ENCODE assay signal across 9 mouse cellular contexts in the genomic region with DNA sequence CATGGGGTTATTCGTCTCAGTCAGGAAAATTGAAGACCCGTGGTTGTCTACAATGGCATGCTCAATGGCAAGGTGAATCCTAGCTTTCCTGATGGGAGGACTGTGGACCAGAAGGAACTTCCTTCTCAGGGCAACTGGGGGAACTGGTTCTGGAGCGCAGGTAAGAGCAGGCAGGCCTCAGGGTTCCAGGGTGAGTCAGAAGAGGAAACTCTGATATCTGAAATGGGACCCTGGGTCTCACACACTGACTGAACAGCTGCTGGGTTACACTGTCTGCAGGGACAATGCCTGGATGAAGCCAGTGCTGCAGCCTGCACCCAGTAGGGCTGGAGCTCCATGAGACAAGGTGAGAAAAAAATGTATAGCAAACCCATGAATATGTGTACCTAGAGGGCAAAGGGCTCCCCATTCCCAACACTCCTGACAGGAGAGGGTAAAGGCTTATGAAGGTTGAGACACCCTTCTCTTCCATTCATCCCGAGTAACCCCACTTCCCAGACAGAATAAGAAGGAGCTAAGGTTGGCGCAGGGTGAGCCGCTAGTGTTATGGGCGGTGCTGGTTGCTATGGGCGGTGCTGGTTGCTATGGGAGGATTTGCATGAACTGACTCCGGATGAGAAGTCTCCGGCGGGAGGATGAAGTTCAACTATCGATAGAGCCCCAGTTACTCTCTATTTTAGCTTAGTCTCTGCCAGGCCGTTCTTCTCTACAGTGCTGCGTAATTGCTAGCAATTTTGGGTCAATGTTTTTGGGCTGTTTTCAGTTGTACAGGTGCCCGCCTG. TPM values are rescaled to one million over a fixed set of nuclear protein-coding genes. Genes with fewer than 3 reads are reported as not detected.
DNase-seq lines count a peak whose midpoint lies in the region; ATAC-seq and TF ChIP-seq lines count a peak whose summit lies in the region.
"Had no signal": no experiment of that assay in that cellular context is flagged by ENCODE, and none has a peak within 500 bp of the region (broad histone marks: within the 10 kb centered on the region; RNA-seq: fewer than 3 reads in every experiment).

No protein-coding gene starts in this region.

- no peak overlapping the region for H3K4me3 ChIP-seq in forebrain, embryonic 16.5 days (replicated peaks; ENCODE audit: low read length)
- no peak overlapping the region for H3K4me3 ChIP-seq in kidney, postnatal 0 days (replicated peaks; ENCODE audit: low read depth, low read length)
- H3K4me3 ChIP-seq: limb, embryonic 15.5 days had no signal

- ATAC-seq in forebrain, embryonic 16.5 days = peak; percentile 60
- ATAC-seq in kidney, postnatal 0 days (replicated peaks; ENCODE audit: low FRiP score, low read depth) = peak; percentile 74

- H3K9me3 ChIP-seq in forebrain, embryonic 16.5 days (ENCODE audit: control insufficient read depth, low read length) = no peaks in the 10 kb centered on the region
- no peaks in the 10 kb centered on the region for H3K9me3 ChIP-seq in kidney, postnatal 0 days (replicated peaks; ENCODE audit: low read length)
- H3K9me3 ChIP-seq: limb, embryonic 15.5 days had no signal

- H3K9ac ChIP-seq in forebrain, embryonic 16.5 days (replicated peaks; ENCODE audit: low read depth, low read length) = no peak overlapping the region
- no peak overlapping the region for H3K9ac ChIP-seq in kidney, postnatal 0 days (ENCODE audit: low read depth, low read length)
- H3K9ac ChIP-seq: limb, embryonic 15.5 days had no signal

- TF ChIP-seq CTCF in kidney, postnatal 0 days (IDR thresholded peaks at IDR 0.05; ENCODE audit: low read depth) = no peak

- H3K4me1 ChIP-seq in forebrain, embryonic 16.5 days (replicated peaks; ENCODE audit: control insufficient read depth, insufficient read depth, low read length) = peaks cover 3% of the 10 kb centered on the region; the same call in 1 of the 2 replicates
- H3K4me1 ChIP-seq in kidney, postnatal 0 days (replicated peaks; ENCODE audit: insufficient read depth, low read length) = peaks cover 8% of the 10 kb centered on the region
- H3K4me1 ChIP-seq: limb, embryonic 15.5 days had no signal

- peak; percentile 63 for DNase-seq in urinary bladder, postnatal 14 days (ENCODE audit: low spot score)
- DNase-seq in urinary bladder, adult 2 months (ENCODE audit: low spot score) = no peak
- DNase-seq in kidney, postnatal 0 days (ENCODE audit: low spot score) = peak; percentile 58
- peak; percentile 63 to 69 for DNase-seq in lung, postnatal 4 days
- peak; percentile 49 for DNase-seq in testis, postnatal 14 days (ENCODE audit: low spot score)
- DNase-seq in frontal cortex, adult 2 months (ENCODE audit: extremely low spot score in 1 of 2, low spot score in 1 of 2) = no peak
- no peak for DNase-seq in layer of hippocampus, adult 18-20 months (ENCODE audit: low spot score in 2 of 2)

- peaks cover 2% of the 10 kb centered on the region; the same call in 1 of the 2 replicates for H3K36me3 ChIP-seq in forebrain, embryonic 16.5 days (ENCODE audit: control insufficient read depth, insufficient read depth)
- 0 out of 2 replicates have a peak, but pooled peaks cover 3% of the 10 kb centered on the region for H3K36me3 ChIP-seq in kidney, postnatal 0 days (ENCODE audit: insufficient read depth, low read length)

- H3K4me2 ChIP-seq in forebrain, embryonic 16.5 days (ENCODE audit: low read length) = no peak overlapping the region
- 0 out of 2 replicates have a peak overlapping the region, but pooled peaks have one; percentile 23 for H3K4me2 ChIP-seq in kidney, postnatal 0 days (ENCODE audit: low read length)
- H3K4me2 ChIP-seq: limb, embryonic 15.5 days had no signal

- WGBS in forebrain, embryonic 16.5 days = 22% methylated on average over 15 of the region's 15 CpGs
- 20% methylated on average over 15 of the region's 15 CpGs for WGBS in kidney, postnatal 0 days

- no peak overlapping the region for H3K27ac ChIP-seq in forebrain, embryonic 16.5 days (ENCODE audit: low read length)
- H3K27ac ChIP-seq in kidney, postnatal 0 days = 0 out of 2 replicates have a peak overlapping the region, but pooled peaks have one; percentile 8
- H3K27ac ChIP-seq: limb, embryonic 15.5 days had no signal

- no peaks in the 10 kb centered on the region for H3K27me3 ChIP-seq in forebrain, embryonic 16.5 days (replicated peaks; ENCODE audit: control insufficient read depth, insufficient read depth, low read length)
- H3K27me3 ChIP-seq in kidney, postnatal 0 days (ENCODE audit: insufficient read depth, low read length) = no peaks in the 10 kb centered on the region
- H3K27me3 ChIP-seq: limb, embryonic 15.5 days had no signal

RNA-seq across cellular contexts. Expression of a gene that starts 19.4 kb away (rescaled TPM):
- polyA plus RNA-seq in urinary bladder, adult 2 months (2012; rRNA removed) = 265 and 300 TPM in 2 replicates
- polyA plus RNA-seq in forebrain, embryonic 16.5 days (2015; fragmentation: Nextera tagmentation; extraction: Ambion mirVana) = 93.1 and 109 TPM in 2 replicates
- 102 and 104 TPM in 2 replicates for polyA plus RNA-seq in kidney, postnatal 0 days (2015; fragmentation: Nextera tagmentation; extraction: Ambion mirVana)
- 261 and 283 TPM in 2 replicates for polyA plus RNA-seq in frontal cortex, adult 2 months (2012; rRNA removed)
- 10 to 100 TPM; 75.3 to 76.5 TPM for total RNA-seq in layer of hippocampus, adult 18-20 months (2021)

RNA-seq across cellular contexts. Expression of a gene that starts 24.4 kb away (rescaled TPM):
- polyA plus RNA-seq in urinary bladder, adult 2 months (2012; rRNA removed) = 35.7 and 38.3 TPM in 2 replicates
- polyA plus RNA-seq in forebrain, embryonic 16.5 days (2015; fragmentation: Nextera tagmentation; extraction: Ambion mirVana) = 30.8 and 32.6 TPM in 2 replicates
- polyA plus RNA-seq in kidney, postnatal 0 days (2015; fragmentation: Nextera tagmentation; extraction: Ambion mirVana) = 54.3 and 64.6 TPM in 2 replicates
- 37.4 and 42.1 TPM in 2 replicates for polyA plus RNA-seq in frontal cortex, adult 2 months (2012; rRNA removed)
- 10 to 100 TPM; 28.2 to 29.2 TPM for total RNA-seq in layer of hippocampus, adult 18-20 months (2021)

Comparison
In these comparisons a context has a peak if more than half of its experiments do, and no peak if none do; other contexts are left out.
1. DNase-seq: peak in urinary bladder, postnatal 14 days (single experiment), kidney, postnatal 0 days (single experiment), lung, postnatal 4 days (2 of 2) and testis, postnatal 14 days (single experiment); none in urinary bladder, adult 2 months (single experiment), frontal cortex, adult 2 months (0 of 2) and layer of hippocampus, adult 18-20 months (0 of 2).